Mouse (Mus musculus): Measurements from ENCODE around the gene Lcn2. TPM values are rescaled to one million over a fixed set of nuclear protein-coding genes. Genes with fewer than 3 reads are reported as not detected.

The Lcn2 gene
- total RNA-seq (2021): 1 to 10 TPM; 2.6 to 4.7 TPM
- long read RNA-seq, experiment 1, partial matches to known transcripts: 0 of 2 reads
- long read RNA-seq, experiment 1, other reads (novel, unspliced or antisense): 0 of 2 reads
- long read RNA-seq, experiment 2, partial matches to known transcripts: 0 of 2 reads
- long read RNA-seq, experiment 2, other reads (novel, unspliced or antisense): 0 of 2 reads

DNA sequence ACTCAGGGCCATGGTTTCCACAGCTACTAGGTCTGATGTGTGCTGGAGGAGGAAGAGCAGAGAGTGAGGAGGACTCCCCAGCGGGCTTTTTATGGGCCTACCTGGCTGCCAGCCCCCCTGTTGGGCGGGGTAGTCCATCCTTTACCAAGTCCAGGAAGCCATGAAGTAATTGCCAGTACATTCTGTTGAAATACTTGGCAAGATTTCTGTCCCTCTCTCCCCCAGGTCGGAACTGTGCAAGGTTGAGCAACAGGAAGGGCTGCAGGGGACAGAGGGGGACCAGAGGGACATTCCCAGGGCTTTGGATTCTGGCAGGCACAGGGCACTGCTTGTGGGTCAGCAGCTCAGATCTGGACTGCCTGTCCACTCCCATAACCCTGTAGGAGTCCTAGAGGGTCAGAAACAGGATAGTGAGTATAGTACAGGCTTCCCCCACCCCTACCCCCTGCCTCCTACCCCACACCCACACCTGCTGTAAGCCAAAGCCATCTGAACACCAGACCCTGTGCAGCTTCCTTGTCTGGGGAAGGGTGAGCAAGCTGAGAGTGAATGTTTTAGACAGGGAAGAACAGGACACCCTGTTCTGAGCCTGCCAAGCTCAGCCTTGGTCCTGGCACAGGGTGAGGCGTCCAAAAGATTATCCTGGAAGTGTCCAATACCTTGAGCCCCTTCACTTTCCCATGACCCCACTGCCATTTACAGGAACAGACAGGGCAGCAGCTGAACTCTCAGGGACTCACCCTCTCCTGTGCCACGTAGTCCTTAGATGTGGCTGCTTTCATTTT is at the start of gene Lcn2:
Lcn2 (minus strand) TSS at position 547 of the 785 bp plus-strand sequence.
- DNase-seq: no peak
- intact Hi-C loops (cut with DNase I; ENCODE audit: low total_unique reads): no loop called here

DNA sequence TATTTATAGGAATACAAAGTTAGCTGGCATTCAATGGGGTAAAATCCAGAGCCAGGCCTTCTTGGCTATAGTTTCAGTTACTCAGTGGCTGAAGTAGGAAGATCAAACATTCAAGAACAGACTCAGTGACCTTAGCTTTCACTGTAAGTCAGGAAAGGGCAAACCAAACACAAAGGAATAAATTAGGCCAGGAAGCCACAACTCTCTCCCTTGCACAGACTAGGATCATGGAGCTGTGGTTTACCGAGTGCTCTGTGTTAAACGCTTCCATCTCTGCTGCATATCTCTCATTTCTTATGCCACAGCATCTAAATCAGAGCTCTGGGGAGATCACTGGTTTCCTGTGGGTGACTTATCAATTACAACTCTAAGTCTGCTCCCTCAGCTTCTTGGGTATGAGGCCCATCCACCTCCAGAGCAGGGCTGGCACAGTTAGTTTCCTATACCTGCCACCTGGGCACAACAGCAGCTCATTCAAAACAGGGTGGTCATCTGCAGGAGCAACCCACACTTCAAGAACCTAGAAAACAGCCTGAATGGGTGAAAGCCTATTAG is 49.6 kb upstream of the Lcn2 start:
- intact Hi-C loops (cut with DNase I; ENCODE audit: low total_unique reads): no loop called here

DNA sequence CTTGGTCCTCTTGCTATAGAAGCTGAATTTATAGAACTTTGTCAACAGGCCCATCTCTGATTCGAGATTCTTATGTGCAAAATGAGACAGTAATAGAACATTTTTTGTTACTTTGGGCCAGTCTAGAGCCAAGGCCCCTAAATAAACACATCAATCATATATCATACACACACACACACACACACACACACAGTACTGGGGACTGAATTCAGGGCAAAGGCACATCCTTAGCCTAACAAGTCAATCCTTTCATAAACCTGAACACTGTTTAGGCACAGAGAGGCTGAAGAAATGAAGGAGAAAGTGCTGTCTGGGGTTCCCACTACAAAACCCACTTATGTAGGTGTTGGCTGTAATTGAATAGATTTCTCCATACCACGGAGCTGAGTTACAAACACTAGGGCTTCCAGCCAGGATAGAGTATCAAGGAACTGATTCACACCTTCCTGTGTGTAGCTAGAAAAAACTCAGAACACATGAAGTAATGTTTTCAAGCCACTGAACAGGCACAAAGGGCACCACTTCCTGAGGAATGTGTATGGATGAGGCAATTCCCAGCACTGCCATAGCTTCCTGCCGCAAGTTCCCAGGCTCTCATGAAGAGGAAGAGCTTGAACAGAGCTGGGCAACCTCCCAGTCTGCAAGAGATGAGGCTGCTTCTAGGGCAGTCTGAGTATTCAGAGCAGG is 48.8 kb upstream of the Lcn2 start:
- DNase-seq: no peak
- intact Hi-C loops (cut with DNase I; ENCODE audit: low total_unique reads): no loop called here

More for the DNA sequence above, 49.6 kb upstream of the Lcn2 start:
- no peak for DNase-seq

DNA sequence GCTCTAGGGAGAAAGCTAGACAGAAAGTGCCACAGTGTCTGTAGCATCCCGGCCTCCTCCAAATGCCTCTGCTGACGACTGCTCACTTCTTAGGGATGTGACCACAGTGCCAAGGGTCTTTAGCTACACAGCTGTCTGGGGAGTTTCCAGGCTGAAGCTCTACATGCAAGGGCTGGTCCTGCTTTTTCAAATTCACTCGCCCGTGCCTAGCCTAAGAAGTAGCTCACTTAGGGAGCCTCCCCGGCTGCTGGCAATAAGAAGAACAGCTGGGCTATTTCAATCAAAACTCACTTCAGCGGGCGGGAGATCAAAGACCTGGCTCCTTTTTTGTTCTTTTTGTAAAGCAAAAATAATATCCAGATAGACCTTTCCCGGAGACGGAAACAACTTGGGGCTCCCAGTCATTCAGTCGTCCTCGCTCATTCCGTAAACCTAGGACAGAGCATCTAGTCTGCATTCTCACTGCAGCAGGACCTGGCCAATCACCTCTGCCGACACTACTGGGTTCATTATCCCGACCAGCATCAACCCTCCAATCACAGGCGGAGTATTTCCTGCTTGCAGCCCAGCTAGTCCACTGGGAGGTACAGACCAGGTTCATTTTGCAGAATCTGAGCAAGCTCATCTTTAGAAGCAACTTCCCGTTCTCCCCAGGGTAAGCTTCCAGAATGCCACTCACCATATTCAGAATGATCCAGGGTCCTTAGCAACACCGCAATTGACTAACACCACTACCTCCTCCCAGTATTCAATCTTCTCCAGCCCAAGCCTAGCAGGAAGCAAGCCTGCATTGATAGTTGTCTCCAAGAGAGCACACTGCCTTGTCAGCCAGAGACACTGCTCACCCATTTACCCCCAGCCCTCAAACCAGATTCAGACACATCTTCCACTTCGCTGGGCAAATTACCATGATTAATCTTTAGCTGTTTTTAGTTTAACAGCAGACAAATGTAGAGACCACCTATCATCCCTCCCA is 42.9 kb upstream of the Lcn2 start:
- intact Hi-C loops (cut with DNase I; ENCODE audit: low total_unique reads): no loop called here
- peak; percentile 78 for DNase-seq

DNA sequence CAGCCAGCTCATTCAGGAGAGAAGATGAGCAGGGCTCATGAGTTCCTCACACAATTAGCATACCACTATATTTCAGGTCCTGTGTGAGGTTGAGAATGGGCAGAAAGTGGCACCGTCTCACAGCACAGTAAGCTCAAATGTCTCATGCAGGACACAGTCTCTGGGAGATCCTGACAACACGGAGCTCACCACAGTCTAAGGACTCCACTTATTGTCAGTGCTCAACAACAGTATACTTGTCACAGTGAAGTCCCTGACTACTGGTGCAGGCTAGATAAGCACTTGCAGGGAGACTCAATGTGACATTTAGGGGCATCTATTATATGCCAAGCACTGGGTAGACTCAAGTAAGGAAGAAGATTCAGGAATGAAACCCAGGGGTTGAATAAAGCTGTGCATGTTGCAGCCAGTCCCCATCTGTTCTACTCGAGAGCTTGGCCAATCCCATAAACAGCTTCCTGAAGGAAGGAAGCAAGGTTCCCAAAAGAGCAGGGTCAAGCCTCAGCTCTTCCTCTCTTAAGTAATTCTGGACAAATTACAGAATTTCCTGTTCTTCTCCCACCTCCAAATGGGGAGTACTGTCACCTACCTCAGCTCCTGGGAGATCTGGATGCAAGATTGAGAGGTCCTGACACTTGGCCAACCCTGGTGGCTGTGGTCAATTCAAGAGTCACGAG is 41.3 kb upstream of the Lcn2 start:
- DNase-seq: no peak
- intact Hi-C loops (cut with DNase I; ENCODE audit: low total_unique reads): no loop called here

DNA sequence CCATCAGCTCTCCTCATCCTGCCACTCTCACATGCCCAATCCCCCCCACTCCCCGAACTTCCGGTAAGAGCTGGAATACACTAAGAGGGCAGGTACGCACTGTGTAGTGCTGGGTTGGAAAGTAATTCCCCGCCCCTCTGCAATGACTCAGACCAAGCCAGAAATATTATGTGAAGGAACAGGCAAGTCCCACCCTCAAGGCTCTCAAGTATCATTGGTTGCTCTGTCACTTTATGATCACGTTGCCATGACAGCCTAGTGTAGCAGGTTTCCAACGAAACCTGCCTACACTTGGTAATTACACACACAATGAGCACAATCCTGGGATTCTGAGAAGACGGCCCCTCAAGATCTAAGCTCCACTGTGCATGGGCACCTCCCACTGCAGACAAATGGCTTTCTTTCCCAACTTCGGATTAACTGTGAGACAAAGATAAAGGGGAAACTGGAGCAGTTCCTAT is 40.2 kb upstream of the Lcn2 start:
- intact Hi-C loops (cut with DNase I; ENCODE audit: low total_unique reads): no loop called here
- no peak for DNase-seq

DNA sequence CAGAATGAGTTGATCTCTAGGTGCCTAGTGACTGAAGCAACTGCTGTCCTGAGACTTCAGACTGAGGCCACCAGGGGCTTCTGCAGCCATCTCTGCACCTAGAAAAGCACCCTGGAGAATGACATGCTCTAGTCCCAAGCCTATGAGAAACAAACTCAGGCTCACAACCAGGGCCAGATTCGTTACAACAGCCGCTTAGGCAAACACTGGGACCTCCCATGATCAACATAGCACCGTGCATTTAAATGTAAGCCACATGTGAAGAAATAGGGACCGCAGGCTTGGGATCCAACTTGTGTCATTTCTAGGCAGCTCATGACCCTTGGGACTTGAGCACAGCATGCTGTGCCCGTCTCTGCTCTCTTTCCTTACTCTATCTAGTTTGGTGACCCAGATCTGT is 39.7 kb upstream of the Lcn2 start:
- DNase-seq: no peak
- intact Hi-C loops (cut with DNase I; ENCODE audit: low total_unique reads): no loop called here

DNA sequence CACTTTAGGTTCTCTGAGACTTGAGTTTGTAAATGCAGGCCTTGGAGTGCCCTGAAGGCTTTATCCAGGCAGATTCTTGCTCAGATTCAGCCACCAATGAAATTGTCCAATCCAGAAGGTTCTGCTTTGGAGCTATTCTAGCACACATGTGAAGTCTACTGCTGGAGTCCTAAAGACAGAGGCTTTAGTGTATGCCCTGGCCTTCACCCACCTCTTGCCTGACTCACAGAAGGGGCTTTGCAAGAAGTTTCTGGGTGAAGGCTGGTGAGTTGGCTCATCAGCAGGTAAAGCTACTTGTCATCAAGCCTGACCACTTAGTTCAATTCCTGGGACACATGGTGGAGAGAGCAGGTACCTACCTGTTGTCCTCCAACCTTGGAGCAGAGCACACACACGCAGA is 38.1 kb upstream of the Lcn2 start:
- DNase-seq: no peak
- intact Hi-C loops (cut with DNase I; ENCODE audit: low total_unique reads): no loop called here

DNA sequence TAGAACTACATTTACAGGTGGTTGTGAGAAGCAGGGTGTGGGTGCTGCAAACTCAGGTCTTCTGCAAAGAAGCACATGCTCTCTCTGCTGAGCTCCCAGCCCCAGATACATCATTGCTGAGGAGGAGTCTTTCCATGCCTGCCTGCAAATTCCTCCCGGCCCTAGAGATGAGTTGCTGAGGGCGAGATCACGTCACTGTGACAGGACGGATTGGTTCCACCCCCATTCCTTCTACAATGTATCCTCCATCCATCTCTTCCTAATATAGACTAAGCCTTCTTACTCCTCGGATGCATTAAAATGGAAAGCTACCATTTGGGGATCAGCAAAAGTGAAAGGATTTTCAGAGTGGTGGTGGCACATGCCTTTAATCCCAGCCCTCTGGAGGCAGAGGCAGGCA is 37.5 kb upstream of the Lcn2 start:
- intact Hi-C loops (cut with DNase I; ENCODE audit: low total_unique reads): no loop called here
- DNase-seq: no peak

DNA sequence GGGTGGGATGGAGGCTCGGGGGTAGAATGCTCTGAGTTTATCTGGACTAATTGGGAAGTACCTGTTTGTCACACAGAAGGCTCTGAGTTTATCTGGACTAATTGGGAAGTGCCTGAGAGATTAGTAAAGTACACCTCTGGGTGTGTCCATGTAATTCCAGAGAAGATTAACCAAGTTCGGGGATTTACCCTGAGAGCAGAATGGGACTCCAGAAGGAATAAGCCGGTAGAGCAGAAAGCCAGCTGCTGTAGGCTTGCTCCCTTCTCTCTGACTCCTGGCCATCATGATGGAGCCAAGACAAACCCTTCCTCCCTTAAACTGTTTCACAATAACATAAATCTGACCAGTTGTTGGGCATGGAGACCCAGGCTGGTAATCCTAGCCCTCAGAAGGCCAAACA is 36.7 kb upstream of the Lcn2 start:
- intact Hi-C loops (cut with DNase I; ENCODE audit: low total_unique reads): no loop called here

DNA sequence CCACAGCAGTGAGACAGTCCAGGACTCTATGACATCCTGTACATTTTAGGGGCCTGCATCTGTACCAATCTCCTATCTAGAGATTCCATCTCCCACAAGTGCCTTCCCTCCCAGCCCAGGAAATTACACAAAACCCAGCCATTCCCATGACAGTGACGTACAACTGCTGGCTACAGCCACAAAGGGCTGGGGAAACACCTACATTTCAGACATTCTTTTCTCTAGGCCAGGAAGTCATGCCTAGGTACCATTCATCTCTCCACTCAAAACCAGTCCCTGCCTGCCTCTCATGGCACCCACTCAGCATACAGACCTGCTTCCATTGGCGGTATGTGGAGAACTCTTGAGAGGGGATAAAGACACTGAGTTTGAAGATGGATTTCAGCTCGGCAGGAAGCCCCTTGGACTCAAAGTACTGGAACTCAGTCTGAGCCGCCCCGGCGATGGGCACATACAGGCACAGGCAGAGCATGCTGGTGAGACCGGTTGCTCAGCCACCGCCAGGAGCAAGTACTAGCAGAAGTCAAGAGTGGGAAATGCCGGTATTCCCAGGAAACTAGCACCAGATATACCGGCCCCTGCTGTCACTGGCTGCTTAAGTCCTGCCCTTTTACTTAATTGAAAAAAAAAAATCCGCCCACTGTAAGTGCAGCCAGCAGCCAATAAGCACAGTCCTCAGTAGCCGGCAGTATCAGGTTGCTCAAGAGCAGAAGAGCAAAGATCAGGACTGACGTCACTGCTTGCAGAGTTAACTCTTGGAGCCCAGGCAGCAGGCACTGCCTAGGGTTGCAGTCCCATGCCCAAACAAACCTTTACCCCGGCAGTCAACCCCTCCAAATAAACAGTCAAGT is 35.7 kb upstream of the Lcn2 start:
- peak; percentile 60 for DNase-seq
- intact Hi-C loops (cut with DNase I; ENCODE audit: low total_unique reads): no loop called here

More for the DNA sequence above, 36.7 kb upstream of the Lcn2 start:
- DNase-seq: no peak

DNA sequence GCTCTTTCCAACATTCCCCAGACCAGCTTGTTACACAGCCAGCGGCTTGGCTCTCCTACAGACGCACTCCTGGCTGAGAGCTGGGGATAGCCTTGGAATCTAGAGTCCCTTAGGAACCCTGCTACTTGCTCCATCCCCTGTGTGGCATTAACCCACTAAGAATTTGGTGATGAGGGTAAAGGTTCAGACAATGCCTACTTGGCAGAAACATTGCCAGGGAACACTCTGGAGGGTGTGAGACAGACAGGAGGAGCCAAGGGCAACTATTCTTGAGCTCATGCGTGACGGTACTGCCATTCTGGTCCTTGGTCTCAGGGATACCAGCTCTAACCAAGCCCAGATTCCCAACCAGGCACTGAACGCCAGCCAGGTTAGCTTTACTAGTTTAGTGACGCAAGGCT is 33.8 kb upstream of the Lcn2 start:
- no peak for DNase-seq
- intact Hi-C loops (cut with DNase I; ENCODE audit: low total_unique reads): no loop called here

DNA sequence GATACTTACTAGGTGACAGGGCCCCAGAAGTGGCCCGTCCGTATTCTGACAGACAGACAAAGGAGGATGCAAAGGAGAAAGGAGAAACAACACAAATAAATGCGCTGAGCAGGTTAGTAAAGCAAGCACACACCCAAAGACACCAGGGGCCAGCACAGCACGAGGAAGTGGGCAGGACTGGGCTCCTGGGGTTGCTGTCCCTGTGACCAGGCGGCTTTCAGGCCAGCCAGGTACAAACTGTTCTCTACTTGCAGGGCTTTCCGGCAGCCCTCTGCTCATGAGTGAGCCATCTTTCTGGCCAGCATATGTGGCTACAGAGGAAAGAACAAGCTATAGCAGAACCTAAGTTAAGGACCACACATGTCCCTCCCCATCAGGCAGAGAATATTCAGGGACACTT is 32.6 kb upstream of the Lcn2 start:
- intact Hi-C loops (cut with DNase I; ENCODE audit: low total_unique reads): no loop called here
- no peak for DNase-seq

DNA sequence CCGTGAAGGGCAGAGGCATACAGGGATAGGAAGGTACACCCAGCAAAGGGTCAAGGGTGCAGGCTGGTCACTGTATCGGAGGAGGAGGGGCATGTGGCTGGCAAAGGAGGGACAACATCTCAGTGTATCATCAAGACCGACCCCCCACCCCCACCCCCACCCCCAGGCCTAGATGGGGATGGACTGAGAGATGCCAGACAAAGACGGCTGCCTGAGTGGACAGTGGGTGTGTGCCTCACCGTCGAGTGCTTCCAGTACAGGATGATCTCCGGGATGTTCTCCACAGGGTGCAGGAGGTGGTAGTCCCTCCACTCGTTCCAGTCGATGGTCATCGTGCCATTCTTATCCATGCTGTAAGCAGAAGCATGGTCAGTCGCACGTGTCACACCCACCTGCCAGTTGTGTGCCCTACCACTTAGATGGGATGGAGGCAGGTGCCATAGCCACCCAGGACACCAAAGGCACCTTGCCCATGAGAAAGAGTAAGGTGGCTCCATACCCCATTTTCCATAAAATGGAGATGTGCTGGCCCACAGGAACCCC is 32.1 kb upstream of the Lcn2 start:
- intact Hi-C loops (cut with DNase I; ENCODE audit: low total_unique reads): no loop called here
- no peak for DNase-seq

DNA sequence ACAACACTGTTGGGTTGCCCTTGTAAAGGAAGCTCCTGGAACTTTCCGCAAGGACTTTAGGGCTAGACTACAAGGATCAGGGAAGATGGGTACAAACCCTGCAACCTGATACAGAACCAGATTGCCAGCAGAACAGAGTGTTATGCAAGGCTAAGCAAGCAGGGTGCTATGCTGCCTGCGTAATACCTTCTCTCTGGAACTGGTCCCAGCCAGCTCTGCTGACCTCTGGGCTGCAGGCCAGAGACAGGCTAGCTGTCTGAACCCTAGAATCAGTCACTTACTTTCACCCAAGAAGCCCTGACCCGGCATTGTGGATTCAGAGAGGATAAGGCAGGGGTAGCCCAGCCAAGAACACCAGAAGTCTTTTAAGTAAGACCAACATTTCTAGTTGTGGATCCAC is 31.3 kb upstream of the Lcn2 start:
- peak; percentile 76 for DNase-seq

DNA sequence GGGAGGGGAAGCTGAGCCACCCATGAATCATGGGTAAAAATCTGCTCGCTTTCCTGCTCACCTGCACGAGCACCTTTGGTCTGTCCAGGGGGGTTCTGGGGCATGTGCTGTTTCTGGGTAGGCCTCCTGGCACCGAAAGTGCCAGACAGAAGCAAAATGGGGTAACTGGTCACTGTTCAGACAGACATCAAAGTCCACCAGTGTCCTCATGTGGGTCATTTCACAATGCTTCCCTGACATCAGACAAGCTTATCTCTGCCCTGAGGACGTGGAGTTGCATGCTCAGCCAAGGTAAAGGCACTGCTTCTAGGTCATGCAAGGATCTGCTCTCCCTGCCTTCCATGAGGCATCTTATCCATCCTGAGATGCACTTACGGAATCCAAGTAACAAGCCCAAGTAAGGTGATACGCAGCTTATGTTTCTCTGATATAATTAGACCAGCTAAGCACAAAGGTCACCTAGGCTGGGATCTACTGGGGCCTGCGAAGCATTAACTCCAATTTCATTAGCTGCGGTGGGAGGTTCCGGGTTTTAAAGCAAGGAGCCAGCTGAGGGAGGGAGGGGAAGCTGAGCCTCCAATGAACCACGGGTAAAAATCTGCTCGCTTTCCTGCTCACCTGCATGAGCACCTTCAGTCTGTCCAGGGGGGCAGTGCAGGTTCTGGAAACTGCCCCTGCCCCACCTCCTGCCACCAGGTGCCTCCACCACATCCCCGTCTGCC is 30.5 kb upstream of the Lcn2 start:
- intact Hi-C loops (cut with DNase I; ENCODE audit: low total_unique reads): no loop called here
- DNase-seq: no peak

More for the DNA sequence above, 31.3 kb upstream of the Lcn2 start:
- intact Hi-C loops (cut with DNase I; ENCODE audit: low total_unique reads): no loop called here

DNA sequence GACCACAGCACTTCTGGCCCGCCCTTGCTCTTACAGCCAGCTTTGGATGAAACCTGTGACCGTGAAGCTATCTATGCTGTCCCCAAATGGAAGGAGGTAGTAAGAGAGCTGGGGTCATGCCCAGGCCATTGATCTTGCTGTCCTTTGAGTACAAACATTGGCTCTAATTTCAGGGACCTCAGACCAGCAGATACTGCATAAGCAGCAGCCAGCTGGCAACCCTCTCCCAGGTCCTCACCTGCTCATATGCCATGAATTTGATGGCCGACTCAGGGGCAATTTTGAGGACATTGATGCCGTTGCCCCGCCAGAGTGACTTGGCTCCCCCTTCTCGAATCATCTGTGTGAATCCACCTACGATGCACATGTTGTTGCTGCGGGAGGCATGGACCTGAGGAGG is 29.4 kb upstream of the Lcn2 start:
- DNase-seq: no peak
- intact Hi-C loops (cut with DNase I; ENCODE audit: low total_unique reads): no loop called here

Data from gastrocnemius, postnatal 14 days (tissue).